Mouse (Mus musculus) heart, postnatal 10 days (tissue): ENCODE results near the gene Stat5b. TPM values are rescaled to one million over a fixed set of nuclear protein-coding genes. Genes with fewer than 3 reads are reported as not detected.

Source experiments
- DNase-seq, 2 experiments: peaks; one replicate each; pipeline ENCODE4 v3.0.0; 2021
- intact Hi-C: fragments of 180-260 bp; cut with DNase I; formaldehyde crosslinking; loops from one replicate; pipeline ENCODE4 v1.15.1; 2025
- total RNA-seq, 2 experiments: library from RNA; stranded (reverse); gene quantifications; 2 replicates each; pipeline ENCODE4 v1.2.3; 2021

Gene Stat5b
- total RNA-seq, result 10 to 100 TPM; 52.1 to 58.6 TPM

- peak; percentile 82 to 85 for DNase-seq
- intact Hi-C loops, result no loop called here
These were observed at the start of gene Stat5b for GRCm38 (mm10) chr11:100850038-100850777. Stat5b (minus strand) TSS chr11:100850724.

GRCm38 (mm10) chr11:100898441-100899199 lies 48.1 kb upstream of the Stat5b start:
- DNase-seq, result no peak
- intact Hi-C loops, result loop anchor here (10.0 kb wide), 1 partner anchor 276 kb away; the partner anchor contains the start of genes Ccr10, Cntnap1 and Plekhh3

GRCm38 (mm10) chr11:100897294-100898231 lies 47.0 kb upstream of the Stat5b start:
- intact Hi-C loops, result loop anchor here (10.0 kb wide), 1 partner anchor 277 kb away; the partner anchor contains the start of genes Ccr10, Cntnap1 and Plekhh3
- DNase-seq, result no peak

DNA sequence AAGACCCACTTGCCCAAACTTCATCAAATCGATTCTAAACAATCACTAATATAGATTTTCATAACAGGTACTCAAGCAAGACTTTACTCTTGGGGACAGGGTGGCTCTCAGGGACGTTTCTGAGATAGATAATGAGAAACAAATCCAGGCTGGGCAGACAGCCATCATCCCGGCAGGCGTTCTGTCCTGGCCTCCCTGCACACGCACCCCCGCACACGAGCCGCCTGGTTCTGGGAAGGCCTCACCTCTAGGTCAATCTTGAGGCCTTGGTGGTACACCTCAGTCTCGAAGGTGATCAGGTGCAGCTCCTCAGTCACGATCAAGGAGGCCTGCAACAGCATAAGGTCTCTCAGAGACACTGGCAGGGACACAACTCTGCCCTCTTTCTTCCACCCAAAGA lies 45.6 kb upstream of the Stat5b start:
- DNase-seq, result no peak
- intact Hi-C loops, result loop anchor here (10.0 kb wide), 1 partner anchor 279 kb away; the partner anchor contains the start of genes Ccr10, Cntnap1 and Plekhh3

DNA sequence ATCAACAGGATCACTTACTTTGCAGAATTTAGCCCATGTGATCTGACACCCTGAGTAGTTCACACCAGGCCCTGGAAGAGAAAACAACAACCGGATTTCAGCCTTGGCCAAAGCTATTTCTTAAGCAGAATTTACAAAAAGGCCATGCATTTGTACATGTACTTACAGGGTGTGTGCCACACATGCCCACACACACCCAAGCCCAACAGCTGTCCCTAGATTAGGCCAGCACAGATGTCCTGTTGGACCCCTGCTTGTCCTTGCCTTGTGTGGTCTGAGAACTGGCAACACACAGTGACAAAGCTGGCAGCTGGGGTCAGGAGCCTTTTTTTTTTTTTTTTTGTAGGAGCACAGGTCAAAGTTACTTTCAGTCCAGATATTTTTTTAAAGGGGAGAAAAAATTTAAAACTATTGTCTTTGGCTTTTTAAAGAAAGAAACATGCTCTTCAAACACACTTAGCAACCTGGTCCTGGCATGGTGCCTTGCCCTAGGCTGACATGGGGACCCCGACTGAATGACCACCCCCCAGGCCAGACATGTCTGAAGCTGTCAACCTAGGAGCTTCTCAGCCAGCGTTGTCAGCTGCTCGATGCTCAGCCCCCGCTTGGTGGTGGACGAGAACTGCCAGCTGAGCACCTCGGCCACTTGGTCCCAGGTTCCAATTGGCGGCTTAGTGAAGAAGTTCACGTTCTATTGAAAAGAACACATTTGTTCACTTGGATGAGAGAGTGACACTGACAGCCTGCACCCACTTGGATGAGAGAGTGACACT lies 43.8 kb upstream of the Stat5b start:
- intact Hi-C loops, result loop anchor here (10.0 kb wide), 1 partner anchor 280 kb away; the partner anchor contains the start of genes Ccr10, Cntnap1 and Plekhh3
- DNase-seq, result no peak

- intact Hi-C loops, result loop anchor here (1.0 to 10.0 kb wide), 4 partner anchors 53 to 281 kb away; partner anchors contain the start of genes Ccr10, Cntnap1 and Plekhh3
- DNase-seq, result peak; percentile 93 to 96
These were observed 43.0 kb upstream of the Stat5b start for GRCm38 (mm10) chr11:100893482-100893881.

GRCm38 (mm10) chr11:100892435-100892834 lies 41.9 kb upstream of the Stat5b start:
- intact Hi-C loops, result loop anchor here (2.0 to 10.0 kb wide), 3 partner anchors 54 to 282 kb away; partner anchors contain the start of genes Ccr10, Cntnap1 and Plekhh3
- peak; percentile 59 to 68 for DNase-seq

- intact Hi-C loops, result loop anchor here (2.0 to 10.0 kb wide), 3 partner anchors 55 to 283 kb away; partner anchors contain the start of genes Ccr10, Cntnap1 and Plekhh3
- DNase-seq, result no peak
These were observed 41.0 kb upstream of the Stat5b start for GRCm38 (mm10) chr11:100891256-100892123.

DNA sequence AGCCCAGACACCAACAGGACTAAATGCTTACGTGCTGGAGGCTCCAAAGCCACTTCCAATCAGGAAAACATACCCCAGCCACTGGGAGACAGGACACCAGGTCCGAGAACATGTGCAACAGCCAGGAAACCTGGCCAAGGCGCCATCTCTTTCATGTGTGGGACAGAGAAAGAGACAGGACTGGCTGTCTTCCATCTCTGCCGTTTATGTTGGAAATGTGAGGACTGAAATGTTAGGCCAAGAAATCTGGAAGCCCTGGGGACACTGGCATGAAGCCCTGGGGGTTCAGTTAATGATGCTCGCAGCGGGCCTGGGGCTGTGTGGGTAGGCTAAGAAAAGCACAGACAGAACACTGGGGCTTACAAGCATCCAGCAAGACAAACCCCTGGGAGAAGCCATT lies 40.0 kb upstream of the Stat5b start:
- intact Hi-C loops, result loop anchor here (10.0 kb wide), 1 partner anchor 284 kb away; the partner anchor contains the start of genes Ccr10, Cntnap1 and Plekhh3
- DNase-seq, result no peak

DNA sequence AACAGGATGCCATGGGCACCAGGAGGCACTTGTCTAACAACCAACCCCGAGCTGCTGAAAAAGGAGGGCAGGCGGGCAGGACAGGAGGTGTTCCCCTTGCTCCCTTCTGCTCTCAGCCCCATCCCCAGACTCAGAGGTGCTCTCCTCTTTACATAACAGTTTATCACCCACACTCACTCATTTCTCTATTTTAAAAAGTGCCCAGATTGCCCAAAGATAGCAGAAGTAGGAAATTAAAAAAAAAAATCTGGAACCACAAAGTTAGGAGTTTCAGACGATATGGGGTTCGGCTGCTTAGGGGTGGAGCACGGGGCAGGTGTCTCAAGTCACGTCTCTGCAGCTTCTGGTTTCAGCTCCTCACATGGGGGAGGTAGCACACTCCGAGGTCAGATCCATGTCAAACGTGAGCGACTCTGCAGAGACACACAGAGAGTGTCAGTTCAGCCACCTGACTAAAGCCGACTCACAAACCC lies 37.9 kb upstream of the Stat5b start:
- intact Hi-C loops, result loop anchor here (1.0 kb wide), 1 partner anchor 16 kb away; no protein-coding TSS in a partner anchor

DNA sequence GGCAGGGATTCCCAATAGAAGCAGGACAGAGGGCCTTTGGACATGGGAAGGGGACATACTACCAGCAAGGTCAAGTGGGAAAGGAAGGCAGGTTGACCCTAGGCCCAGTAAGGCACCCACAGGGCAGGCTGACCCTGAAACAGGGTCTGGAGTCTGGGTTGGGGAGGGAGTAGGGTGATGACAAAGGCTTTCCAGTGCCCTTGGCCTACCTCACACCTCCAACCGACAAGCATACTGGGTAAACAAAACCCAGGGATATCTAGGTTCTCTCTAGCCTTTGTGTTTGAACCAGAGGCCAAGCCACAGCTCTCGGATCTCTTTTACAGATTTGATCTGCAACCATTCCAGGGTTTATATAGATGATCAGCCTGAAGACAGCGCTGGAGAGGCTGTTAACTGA lies 37.2 kb upstream of the Stat5b start:
- intact Hi-C loops, result loop anchor here (1.0 kb wide), 1 partner anchor 15 kb away; no protein-coding TSS in a partner anchor

More for the DNA sequence above, 37.9 kb upstream of the Stat5b start:
- no peak for DNase-seq

GRCm38 (mm10) chr11:100887236-100887635 lies 36.7 kb upstream of the Stat5b start:
- intact Hi-C loops, result no loop called here
- DNase-seq, result no peak

More for the DNA sequence above, 37.2 kb upstream of the Stat5b start:
- no peak for DNase-seq

DNA sequence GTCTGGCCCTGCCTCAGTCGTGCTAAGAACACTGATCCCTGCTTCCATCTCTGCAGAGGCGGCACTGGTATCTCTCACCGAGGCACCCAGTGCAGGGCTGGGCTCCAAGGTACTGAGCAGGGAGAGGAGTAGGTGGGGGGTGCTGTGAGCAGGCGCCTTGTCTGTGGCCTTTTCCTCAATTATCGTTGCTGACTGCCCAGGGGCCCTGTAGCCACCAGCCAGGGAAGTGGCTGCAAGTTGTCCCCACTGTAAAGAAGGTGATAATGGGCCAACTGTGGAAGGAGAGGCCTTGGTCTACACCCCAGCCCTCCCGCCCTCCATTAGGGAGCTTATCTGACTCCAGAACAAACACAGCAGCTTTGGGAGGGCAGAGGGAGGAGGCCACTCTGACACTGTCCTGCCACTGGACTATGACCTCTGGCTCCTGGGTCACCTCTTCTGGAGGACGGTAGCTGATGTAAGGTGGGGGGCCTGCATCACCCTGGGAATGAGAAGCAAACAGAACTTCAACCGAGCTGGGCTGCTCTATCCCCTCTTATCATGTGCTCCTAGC lies 35.7 kb upstream of the Stat5b start:
- no peak for DNase-seq
- intact Hi-C loops, result no loop called here

- peak; percentile 44 to 48 for DNase-seq
- intact Hi-C loops, result no loop called here
These were observed 34.9 kb upstream of the Stat5b start for GRCm38 (mm10) chr11:100885472-100885871.

GRCm38 (mm10) chr11:100883640-100884039 lies 33.1 kb upstream of the Stat5b start:
- no peak for DNase-seq
- intact Hi-C loops, result no loop called here

DNA sequence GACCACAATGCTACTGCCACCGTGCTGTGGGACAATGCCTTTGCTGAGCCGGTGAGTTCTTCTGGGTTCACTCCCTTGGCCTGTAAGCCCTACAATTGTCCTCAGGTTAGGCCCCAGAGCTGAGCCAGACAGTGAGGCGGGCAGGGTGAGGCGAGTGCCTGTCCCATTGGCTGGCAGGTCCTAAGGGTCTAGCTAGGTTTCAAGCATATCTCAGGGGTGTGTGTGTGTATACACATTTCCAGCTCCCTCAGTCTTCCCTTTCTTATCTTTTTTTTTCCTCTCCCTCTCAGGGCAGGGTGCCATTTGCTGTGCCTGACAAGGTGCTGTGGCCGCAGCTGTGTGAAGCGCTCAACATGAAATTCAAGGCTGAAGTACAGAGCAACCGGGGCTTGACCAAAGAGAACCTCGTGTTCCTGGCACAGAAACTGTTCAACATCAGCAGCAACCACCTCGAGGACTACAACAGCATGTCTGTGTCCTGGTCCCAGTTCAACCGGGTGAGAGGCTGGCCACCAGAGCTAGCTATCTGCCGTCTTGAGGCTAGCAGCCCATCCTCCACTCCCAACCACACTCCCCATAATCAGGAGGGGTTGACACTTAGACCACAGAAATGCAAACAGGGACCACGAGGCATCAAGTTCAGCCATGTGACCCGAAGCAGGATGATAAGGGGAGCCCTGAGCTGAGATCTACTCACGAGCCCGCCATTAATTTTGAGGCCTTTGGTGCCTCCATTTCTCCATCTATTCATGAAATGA lies 29.0 kb upstream of the Stat5b start:
- no peak for DNase-seq
- intact Hi-C loops, result no loop called here

GRCm38 (mm10) chr11:100875761-100876160 lies 25.2 kb upstream of the Stat5b start:
- no peak for DNase-seq
- intact Hi-C loops, result no loop called here
